Mouse (Mus musculus): ENCODE data around the gene Slc25a10.

Slc25a10 gene

GRCm38 (mm10) chr11:120485251-120485650 is 6.4 kb upstream of the Slc25a10 start:
- DNase-seq = no peak

GRCm38 (mm10) chr11:120488516-120488915 is 3.1 kb upstream of the Slc25a10 start:
- no peak for DNase-seq

GRCm38 (mm10) chr11:120489054-120489761 is 2.4 kb upstream of the Slc25a10 start:
- DNase-seq = peak; percentile 47

- DNase-seq = no peak
Observed at GRCm38 (mm10) chr11:120490291-120491046, 1.2 kb upstream of the Slc25a10 start.

GRCm38 (mm10) chr11:120492024-120492877 is 611 bp downstream of the Slc25a10 start:
- DNase-seq = no peak

GRCm38 (mm10) chr11:120492878-120493203 is 1.2 kb downstream of the Slc25a10 start:
- DNase-seq = no peak

- no peak for DNase-seq
Observed at GRCm38 (mm10) chr11:120493351-120493750, 1.7 kb downstream of the Slc25a10 start.

- no peak for DNase-seq
Observed at GRCm38 (mm10) chr11:120493911-120494310, 2.3 kb downstream of the Slc25a10 start.

GRCm38 (mm10) chr11:120497436-120497835 is 5.8 kb downstream of the Slc25a10 start:
- DNase-seq = no peak

- no peak for DNase-seq
Observed at GRCm38 (mm10) chr11:120498226-120498625, 6.6 kb downstream of the Slc25a10 start.

- DNase-seq = no peak
Observed at GRCm38 (mm10) chr11:120498891-120499290, 7.3 kb downstream of the Slc25a10 start.

- DNase-seq = no peak
Observed at GRCm38 (mm10) chr11:120499894-120500293, 8.3 kb downstream of the Slc25a10 start.

- no peak for DNase-seq
Observed at GRCm38 (mm10) chr11:120500357-120500756, 8.7 kb downstream of the Slc25a10 start.

GRCm38 (mm10) chr11:120501018-120501417 is 9.4 kb downstream of the Slc25a10 start:
- DNase-seq = no peak

- DNase-seq = no peak
Observed at GRCm38 (mm10) chr11:120501701-120502100, 10.1 kb downstream of the Slc25a10 start.

- DNase-seq = no peak
Observed at GRCm38 (mm10) chr11:120505661-120506060, 14.0 kb downstream of the Slc25a10 start.

- no peak for DNase-seq
Observed at GRCm38 (mm10) chr11:120506899-120507298, 15.3 kb downstream of the Slc25a10 start.

GRCm38 (mm10) chr11:120507611-120508289 is 16.1 kb downstream of the Slc25a10 start:
- no peak for DNase-seq

GRCm38 (mm10) chr11:120508290-120508870 is 16.7 kb downstream of the Slc25a10 start:
- DNase-seq = no peak

GRCm38 (mm10) chr11:120509940-120510339 is 18.3 kb downstream of the Slc25a10 start:
- DNase-seq = no peak

GRCm38 (mm10) chr11:120510375-120511030 is 18.9 kb downstream of the Slc25a10 start:
- no peak for DNase-seq

Measured in right cerebral cortex, postnatal 25 days (tissue).